Mouse (Mus musculus) neutrophil, adult 5-6 weeks (primary cell): ENCODE measurements around the gene Cldn2. TPM values are rescaled to one million over a fixed set of nuclear protein-coding genes. Genes with fewer than 3 reads are reported as not detected.
"Not testable (repeated sequence)": the region's sequence is repeated elsewhere in the genome, so short reads cannot be mapped to it uniquely, and the experiment has no call there.

Source experiments
- ATAC-seq: fragments of 151-379, 151-347 bp; 2 replicates; pipeline ENCODE4 v1.8.0; 2017; ENCODE audit warnings: mild to moderate bottlenecking, moderate TSS enrichment; ENCODE audit not compliant: insufficient number of reproducible peaks, poor library complexity, low FRiP score, severe bottlenecking; ENCODE audit errors: extremely low read depth
- total RNA-seq: library from RNA; stranded (forward); fragments of 200-1000 nt; gene quantifications from 2 replicates; pipeline ENCODE4 v1.2.3, GENCODE M21; 2017

Gene Cldn2
- not detected in 2 replicates for total RNA-seq

- ATAC-seq: no peak
Observed at GRCm38 (mm10) chrX:139800406-139800878, at the start of gene Cldn2. Cldn2 (plus strand) TSS chrX:139800828.

- ATAC-seq: no peak
Observed at GRCm38 (mm10) chrX:139751855-139752254, 48.8 kb upstream of the Cldn2 start.

- ATAC-seq: not testable (repeated sequence)
Observed at GRCm38 (mm10) chrX:139758634-139759033, 42.0 kb upstream of the Cldn2 start.

- ATAC-seq: no peak
Observed at GRCm38 (mm10) chrX:139762546-139762945, 38.1 kb upstream of the Cldn2 start.

GRCm38 (mm10) chrX:139769975-139770637, 30.5 kb upstream of the Cldn2 start:
- ATAC-seq: no peak

- ATAC-seq: no peak
Observed at GRCm38 (mm10) chrX:139774309-139775083, 26.1 kb upstream of the Cldn2 start.

- no peak for ATAC-seq
Observed at GRCm38 (mm10) chrX:139775084-139775612, 25.5 kb upstream of the Cldn2 start.

GRCm38 (mm10) chrX:139777357-139777756, 23.3 kb upstream of the Cldn2 start:
- no peak for ATAC-seq

- ATAC-seq: no peak
Observed at GRCm38 (mm10) chrX:139778886-139779285, 21.7 kb upstream of the Cldn2 start.

GRCm38 (mm10) chrX:139779401-139779800, 21.2 kb upstream of the Cldn2 start:
- no peak for ATAC-seq

GRCm38 (mm10) chrX:139780988-139781387, 19.6 kb upstream of the Cldn2 start:
- ATAC-seq: no peak

GRCm38 (mm10) chrX:139781563-139781962, 19.1 kb upstream of the Cldn2 start:
- ATAC-seq: no peak

- ATAC-seq: no peak
Observed at GRCm38 (mm10) chrX:139782278-139783044, 18.2 kb upstream of the Cldn2 start, which contains the start of gene Ripply1. Ripply1 (minus strand) TSS chrX:139782353.

- no peak for ATAC-seq
Observed at GRCm38 (mm10) chrX:139783045-139783422, 17.6 kb upstream of the Cldn2 start.

- ATAC-seq: no peak
Observed at GRCm38 (mm10) chrX:139785764-139786163, 14.9 kb upstream of the Cldn2 start.

GRCm38 (mm10) chrX:139794072-139794845, 6.4 kb upstream of the Cldn2 start:
- no peak for ATAC-seq

- no peak for ATAC-seq
Observed at GRCm38 (mm10) chrX:139796037-139796436, 4.6 kb upstream of the Cldn2 start.

- no peak for ATAC-seq
Observed at GRCm38 (mm10) chrX:139797875-139798274, 2.8 kb upstream of the Cldn2 start.

- ATAC-seq: no peak
Observed at GRCm38 (mm10) chrX:139799953-139800352, 675 bp upstream of the Cldn2 start.
